Mouse (Mus musculus) lung, adult 2 months (tissue): ENCODE results near the gene Psmd3.

Source experiments
- CTCF ChIP-seq: fragments of 200-500 bp; IDR thresholded peaks from 2 replicates; pipeline ENCODE4 v1.5.1; 2011; ENCODE audit warnings: mild to moderate bottlenecking, low read length, control low read depth; ENCODE audit not compliant: insufficient read depth
- POLR2A ChIP-seq: fragments of 200-500 bp; IDR thresholded peaks from 2 replicates; pipeline ENCODE4 v1.6.1; 2011; ENCODE audit warnings: low read depth, mild to moderate bottlenecking, control low read depth, low read length, borderline replicate concordance; ENCODE audit errors: extremely low read depth

DNA sequence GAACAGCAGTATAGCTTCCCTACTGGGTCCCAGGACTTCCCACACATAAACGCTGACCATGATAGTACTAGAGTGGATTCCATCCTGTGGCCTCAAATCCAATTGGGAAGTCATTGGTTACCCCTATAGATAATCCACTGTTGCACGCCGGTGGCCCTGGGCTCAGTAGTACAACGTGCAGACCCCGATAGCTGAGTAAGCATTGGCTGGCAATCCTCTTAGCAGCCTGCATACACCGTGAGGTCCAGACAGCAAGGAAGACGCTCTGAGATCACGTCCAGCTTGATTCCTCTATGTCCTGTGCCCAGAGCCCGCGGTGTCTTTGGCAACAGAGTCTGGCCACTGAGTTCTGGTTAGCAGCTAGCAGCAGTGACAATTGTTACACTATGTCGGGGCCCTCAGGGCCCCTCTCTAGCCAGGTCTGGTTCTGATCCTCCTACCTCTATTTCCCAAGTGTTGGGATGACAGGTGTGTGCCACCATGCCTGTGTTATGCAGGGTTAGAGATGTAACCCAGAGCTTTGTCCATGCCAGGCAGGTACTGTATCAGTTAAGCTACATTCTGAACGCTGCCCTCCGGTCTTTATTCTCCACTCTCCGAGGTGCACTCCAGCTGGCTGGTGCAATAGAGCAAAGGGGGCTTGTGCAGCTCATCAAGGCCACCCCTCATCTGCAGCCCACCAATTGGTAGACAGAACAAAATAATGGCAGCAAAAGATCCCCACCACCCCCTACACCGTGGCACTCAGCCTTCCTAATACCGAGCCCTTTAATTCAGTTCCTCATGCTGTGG, 16.7 kb downstream of the Psmd3 start:
- TF ChIP-seq CTCF (no peak), POLR2A (no peak)
